Mouse (Mus musculus) gastrocnemius, adult 18-20 months (tissue): ENCODE measurements around the gene Arid5b. TPM values are rescaled to one million over a fixed set of nuclear protein-coding genes. Genes with fewer than 3 reads are reported as not detected.

Source experiments
- DNase-seq: peaks from one replicate; pipeline ENCODE4 v3.0.0; 2021; ENCODE audit warnings: low spot score
- long read RNA-seq, 2 experiments: library from polyadenylated mRNA; stranded (forward); transcript quantifications; one replicate each; pipeline ENCODE4 v2.0.0; 2021
- total RNA-seq, 2 experiments: library from RNA; stranded (reverse); gene quantifications; 2 replicates each; pipeline ENCODE4 v1.2.3; 2021

Arid5b gene
- 10 to 100 TPM; 16.6 to 33.9 TPM for total RNA-seq
- long read RNA-seq, experiment 1, partial matches to known transcripts = 0 of 3 reads
- long read RNA-seq, experiment 1, other reads (novel, unspliced or antisense) = 3 of 3 reads
- long read RNA-seq, experiment 2, partial matches to known transcripts = 0 of 5 reads
- long read RNA-seq, experiment 2, other reads (novel, unspliced or antisense) = 5 of 5 reads

DNA sequence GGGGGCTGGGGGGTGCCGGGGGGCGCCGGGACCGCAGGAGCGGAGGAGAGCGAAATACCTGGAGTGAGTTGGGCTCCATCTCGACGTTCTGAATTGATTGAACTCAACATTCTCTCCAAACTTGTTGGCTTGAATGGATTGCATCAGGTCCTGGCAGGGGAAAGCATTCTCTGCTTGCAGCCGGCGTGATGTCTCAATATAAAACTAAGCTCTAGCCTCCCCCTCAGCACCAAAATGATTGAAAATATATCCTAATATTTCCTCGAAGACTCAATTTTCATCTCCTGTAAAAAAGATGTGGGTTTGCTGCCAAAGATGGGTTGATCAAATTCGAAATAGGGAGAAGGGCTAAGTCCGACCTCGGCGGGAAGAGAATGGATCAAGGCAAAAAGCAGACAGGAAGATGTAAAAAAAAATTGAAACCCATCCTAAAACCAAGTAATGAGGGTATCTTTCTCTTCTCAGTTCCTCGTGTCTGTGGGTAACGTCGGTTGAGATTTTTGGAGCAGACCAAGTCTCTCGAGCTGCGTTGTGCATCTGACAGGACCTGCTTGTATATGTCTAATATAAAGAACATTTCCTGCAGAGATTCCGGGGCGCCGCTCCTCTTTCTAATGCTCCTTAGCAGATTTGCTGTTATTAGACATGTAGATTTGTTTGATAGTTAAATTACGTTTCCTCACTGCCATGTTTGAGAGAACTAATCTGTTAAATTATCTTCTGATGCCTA lies at the start of gene Arid5b:
TSS of gene Arid5b (minus strand) at position 109 of the 730 bp plus-strand sequence.
- DNase-seq = peak; percentile 48

DNA sequence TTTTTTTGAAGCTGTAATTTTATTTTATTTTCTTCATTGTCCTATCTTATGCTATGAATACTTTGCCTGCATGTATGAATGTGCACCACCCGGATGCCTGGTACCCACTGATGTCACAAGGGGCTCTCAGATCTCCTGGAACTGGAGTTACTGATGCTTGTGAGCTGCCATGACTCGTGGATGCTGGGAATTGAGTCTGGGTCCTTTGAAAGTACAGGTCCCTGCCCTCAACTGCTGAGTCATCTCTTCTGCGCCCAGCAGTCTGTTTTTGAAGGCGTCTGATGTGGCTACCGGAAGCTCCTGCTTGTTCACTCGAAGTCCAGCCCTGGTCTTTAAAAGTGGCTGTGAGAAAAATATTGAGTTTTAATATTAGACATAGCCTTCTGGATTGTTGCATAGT lies 46.8 kb upstream of the Arid5b start:
- DNase-seq = no peak

DNA sequence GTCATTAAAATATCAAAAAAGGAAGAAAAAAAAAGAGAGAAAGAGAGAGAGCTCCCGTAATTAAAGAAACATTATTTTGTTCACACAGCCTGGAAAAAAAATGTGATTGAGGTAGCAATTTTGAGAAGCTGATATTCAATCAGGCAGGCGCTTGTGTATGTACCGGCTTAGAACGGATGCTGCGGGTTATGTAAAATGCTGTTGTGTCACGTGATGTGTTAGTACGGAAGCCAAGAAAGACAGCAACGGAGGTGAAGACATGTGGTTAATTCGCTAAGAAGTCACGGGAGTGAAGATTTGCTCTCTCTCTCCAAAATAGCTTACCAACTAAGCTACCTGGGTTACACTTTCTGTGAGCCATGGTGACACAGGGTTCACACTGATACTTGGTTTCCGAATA lies 45.5 kb upstream of the Arid5b start:
- no peak for DNase-seq

DNA sequence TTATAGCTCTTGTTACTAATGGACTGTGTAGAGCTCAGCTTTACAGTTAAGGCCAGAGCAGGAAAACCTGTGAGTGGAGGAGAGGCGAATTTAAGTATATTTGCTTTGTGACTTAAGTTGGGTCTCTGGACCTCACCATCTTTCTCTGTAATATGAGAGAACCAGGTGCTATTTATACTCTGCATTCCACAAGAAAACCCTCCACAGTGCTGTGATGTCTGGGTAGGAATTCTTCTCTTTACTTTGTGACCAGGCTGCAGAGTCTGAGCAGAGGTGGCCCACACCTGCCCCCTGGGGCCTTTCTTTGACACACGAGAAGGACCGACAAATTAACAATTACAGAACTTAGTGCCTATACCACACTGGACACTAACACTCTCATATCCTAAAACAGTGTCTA lies 44.6 kb upstream of the Arid5b start:
- no peak for DNase-seq

DNA sequence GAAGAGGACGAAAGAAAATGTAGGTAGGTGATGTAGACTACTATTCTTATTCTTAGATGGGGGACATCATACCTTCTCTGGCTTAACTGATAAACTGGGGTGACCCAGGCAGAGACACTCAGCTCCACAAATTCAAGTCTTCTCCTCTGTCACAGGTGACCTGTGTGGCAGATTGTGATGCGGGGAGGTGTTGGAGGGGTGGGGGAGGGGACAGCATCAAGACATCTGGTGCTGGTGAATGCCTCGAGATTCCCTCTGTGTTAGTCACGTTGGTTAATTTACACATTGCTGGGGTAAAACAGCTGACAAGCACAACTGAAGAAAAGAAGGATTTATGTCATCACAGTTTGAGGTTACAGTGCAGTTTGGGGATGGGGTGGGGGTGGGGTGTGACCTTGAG lies 42.4 kb upstream of the Arid5b start:
- no peak for DNase-seq

DNA sequence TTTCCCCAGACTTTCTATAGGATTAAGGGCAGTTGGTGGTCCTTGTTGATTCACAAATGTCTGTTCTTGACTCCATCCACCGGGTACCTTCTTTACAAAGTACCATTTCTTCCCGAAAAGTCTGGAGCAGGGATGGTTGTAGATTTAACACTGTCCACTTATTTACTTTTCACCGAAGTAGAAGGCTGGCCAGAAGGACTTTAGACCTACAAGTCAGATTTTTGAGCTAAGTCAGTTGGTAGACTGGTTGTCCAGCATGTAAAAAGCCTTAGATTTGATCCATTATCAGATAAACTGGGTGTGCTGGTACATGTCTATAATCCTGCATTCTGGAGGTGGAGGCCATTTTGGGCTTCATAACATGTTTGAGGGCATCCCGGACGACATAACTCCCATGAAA lies 42.0 kb upstream of the Arid5b start:
- no peak for DNase-seq

DNA sequence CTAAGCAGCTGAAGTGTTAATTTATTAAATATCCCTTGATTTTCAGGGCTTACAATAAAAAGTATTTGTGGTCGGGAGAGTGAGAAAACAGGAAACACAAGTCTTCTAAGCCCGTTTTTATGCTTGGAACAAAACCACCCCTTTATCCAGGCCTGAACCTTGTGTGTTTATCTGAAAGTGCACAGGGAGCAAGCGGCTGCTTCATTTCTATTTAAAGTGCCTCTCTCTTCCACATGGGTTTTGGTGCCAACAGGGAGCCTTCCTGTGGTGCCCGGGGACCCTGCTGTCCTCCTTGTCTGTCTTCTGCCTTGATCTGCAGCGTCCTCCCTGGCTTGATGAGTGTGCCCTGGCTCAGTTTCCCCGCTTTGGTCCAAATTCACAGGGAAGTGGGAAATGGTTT lies 40.9 kb upstream of the Arid5b start:
- DNase-seq = no peak

DNA sequence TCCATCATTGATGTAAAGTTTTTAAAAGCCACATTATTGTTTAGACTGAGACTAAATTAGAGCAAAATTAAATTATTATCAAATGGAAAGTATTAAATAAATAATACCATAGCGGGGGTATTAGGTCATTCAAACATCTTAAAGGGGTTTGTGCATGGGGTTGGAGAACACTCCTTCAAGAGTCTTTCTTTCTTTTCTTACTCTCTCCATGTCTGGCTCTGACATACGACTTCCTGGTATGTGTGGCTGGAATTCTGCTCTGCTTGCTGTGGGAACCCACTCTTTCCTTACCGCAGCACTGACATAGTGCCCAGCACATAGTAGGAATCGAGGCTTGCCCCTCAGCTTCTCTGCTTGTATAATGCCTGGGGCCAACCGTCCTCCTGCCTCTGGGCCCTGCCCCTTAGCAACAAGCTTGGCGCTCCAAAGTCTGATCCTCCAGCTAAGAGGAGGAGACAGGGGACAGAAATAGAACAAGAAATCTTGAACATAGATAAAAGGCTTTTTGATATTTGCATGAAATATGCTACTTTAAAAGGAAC lies 40.0 kb upstream of the Arid5b start:
- DNase-seq = no peak

DNA sequence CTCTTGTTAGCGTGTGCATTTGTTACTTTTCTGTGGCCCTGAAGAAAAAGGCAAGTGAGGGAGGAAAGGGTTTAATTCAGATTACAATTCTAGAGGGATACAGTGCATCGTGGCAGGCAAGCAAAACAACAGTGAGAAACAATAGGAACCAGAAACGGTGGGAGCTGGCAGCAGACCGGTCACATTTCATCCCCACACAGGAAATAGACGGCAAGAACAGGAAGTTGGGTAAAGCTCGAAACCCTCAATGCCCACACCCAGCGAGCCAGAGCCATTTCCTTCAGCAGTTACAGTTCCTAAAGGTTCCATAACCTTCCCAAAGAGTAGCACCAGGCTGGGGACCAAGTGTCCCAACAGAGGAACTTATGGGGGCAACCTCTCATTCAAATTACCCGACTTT lies 34.2 kb upstream of the Arid5b start:
- DNase-seq = no peak

DNA sequence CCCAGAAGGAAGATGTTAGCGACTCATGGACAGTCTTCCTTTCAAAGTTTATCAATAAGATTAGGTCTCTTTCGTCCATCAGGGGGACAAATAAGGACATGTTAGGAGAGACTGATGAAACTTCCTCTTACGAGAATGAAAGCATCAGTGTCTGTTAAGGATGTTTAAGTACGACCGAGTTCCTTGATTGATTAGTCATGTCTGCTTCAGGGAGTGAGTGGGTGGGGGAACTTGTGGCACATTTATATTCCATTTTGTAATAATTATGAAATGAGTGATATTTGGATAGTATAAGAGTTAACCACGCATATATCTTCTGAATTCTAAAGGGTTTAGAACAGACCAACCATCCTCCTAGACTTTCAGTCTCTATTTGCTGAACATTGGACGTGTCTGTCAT lies 22.5 kb upstream of the Arid5b start:
- no peak for DNase-seq

DNA sequence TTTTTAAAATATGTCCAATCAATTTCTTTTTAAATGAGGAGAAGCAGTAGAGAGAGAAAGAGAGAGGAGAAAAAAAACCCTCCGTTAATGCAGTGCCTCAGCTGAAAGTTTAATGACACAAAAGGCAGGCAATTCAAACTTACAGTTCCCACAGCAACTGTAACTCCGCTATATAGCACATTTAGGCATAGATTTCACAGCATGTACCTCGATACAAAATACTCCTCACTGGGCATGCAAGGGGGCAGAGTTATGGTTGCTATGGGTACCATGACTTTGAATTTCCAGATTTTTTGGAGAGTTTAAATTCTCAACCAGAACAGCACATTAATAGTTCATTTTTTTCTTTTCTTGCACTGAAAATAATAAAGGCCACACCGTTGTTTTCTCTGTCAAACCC lies 10.9 kb upstream of the Arid5b start:
- no peak for DNase-seq

DNA sequence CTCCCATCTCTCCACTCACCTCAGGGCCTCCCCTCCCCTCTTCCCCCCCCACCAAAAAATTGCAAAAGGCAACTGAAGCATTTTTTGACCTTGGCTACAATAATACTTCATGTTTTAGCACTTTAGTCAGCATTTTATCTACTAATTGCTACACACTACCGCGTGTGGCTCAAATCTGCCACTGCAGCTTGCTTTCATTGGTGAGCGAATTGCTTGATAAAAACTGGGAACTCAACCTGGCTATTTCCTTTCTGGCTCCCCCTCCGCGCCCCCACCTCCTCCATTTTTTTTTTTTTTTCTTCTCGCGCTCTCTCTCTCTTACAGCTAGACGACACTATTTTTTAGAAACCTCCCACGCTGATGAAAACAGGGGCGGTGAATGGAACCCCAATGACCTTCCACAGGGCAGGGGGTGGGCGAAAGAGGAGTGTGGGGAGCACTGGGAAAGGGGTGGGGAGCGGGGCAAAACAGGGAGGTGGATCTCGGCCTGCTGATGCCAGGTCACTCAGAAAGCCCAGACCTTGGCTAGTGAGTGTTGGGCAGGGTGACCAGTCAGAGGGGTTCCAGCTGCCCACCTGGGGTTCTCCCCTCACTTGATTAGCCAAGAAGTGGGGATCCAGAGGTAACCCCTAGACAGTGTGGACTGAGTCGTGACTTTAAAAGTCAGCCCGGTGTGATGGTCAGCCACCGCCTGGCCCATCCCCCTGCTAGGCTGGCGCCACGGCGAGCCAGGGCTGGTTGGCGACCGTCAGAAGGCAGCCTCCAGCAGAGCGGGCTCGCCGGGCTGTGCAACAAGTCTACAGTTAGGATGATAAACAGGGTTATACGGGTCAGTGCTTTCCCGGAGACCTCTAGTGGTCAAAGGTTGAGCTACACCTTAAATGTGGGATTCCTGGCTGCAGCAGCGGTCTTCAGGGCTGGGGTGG lies 4.2 kb upstream of the Arid5b start:
- peak; percentile 86 for DNase-seq

DNA sequence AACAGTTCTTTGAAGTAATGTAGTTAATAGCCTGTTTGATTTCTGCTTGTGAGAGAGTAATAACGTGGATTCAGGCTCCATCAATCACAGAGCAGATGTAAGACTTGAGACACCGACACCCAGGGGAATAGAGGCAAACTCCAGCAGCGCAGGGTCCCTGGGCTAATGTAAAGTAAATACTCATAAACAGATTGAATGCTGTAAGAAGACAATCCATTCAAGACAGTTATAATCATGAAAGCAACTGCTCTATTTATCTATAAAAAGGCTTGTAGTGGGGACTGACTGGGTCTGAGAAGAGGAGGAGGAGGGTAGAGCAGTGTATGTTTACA lies 3.2 kb upstream of the Arid5b start:
- DNase-seq = no peak

DNA sequence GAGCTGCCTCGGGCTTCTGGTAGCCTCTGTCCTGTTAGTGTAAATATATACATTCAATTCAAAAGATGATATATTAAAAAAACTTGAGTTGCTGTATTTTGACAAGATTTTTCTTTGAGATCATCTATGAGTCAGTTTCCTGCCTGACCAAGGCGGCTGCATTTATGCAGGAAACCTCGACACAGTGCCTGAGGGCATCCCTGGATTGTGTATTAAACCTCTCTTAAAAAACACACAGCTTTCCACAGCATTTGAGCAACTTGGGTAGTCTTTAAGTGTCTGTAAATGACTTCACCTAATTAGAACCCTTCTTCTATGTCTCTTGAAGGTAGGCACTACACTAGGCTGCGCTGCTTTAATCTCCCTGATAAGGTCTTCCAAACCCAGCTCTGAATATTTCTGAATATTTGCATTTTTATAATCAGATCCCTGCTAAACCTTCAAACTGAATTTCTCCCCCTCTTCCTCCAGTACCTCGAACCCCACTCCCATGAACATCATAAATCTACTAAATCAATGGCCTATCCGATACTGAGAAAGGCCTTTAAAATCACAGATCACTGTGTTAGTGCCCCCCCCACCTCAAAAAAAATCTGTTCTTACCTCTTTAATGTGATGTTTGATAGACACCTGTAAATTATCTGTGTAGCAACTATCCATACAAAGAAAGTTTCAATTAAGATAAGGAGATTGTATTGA lies 2.7 kb upstream of the Arid5b start:
- DNase-seq = no peak

DNA sequence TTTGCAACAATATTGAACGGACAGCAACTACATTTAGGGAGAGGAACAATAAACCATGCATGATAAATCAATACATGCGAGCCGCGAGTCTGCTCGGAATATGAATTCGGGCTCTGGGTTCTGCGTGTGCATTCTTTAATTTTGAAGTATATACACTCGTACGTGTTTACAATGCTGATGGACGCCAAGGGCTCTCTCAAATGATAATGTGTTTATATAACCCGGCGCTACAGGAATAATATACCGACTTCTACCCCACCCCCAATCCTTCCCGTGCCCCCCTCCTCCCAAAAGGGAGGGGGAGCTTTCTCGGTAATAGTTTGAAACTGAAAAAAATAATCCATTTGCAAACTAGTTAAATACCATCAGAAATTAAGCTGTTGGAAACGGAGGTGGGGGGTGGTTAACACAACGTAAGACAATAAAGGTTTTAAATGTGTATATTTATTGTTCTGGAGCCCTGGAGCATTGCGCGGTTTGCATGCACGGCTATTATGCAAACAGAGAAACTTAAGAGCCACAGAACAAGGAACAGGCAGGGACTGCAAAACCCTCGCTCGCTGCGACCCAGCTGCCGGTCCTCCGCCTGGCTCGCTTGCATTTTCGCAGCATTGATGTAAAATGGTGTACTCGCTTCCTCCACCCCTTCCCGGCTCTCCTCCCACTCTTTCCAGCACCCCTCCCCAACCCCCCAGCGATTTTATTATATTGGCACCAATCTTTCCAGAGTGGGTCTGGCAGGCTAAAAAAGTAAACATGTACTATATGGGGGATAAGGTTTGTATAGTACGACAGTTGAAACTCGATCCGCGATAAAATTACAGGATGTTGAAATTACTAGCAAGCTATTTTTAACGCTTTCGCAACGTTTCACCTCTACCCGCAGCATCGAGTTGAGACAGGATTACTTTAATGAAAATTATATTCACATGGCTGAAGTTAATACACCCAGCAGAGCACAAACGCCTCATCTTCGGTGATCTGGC lies 1.3 kb upstream of the Arid5b start:
- peak; percentile 58 for DNase-seq

DNA sequence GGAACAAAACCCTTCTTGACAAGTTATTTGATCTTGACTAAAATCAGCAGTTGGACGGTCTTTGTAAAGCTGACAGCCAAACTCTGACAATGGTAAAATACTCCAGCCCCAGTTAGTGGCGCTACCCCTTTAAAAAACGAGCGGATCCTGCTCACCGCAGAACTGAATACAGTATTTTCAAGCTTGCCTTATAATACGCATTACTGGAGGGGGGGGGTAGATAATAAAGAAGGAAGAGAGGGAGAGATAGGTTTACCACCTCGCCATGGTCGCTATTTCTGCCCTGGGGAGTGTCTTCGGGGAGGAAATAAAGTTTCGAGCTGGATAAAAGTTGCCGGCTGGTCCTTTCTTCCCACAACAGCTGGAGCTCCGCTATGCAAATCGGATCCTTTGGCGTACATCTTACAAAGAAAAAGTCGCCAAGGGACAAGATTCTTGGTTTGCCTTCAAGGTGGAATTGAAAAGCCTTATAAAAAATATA lies 829 bp downstream of the Arid5b start:
- DNase-seq = peak; percentile 37

DNA sequence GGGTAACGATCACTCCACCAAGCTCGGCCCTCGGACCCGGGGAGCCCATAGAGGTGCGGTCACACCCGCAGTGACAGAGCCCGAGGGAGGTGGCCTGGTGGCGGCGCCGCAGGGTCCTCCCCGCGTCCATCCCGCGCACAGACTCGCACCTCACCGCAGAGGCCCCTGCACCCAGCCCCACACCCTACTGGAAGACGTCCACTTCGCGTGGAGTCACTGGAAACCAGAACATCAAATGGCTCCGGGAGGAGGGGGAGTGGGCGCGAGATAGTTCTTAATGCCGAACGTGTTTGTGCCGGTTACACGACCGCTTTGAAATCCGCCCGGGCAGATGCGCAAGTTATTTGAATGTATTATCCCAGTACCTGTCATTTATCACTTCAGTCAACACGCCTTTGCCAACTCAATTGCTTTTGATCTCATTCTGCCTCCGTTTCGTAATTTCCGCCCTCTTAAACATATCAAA lies 1.5 kb downstream of the Arid5b start:
- peak; percentile 42 for DNase-seq

DNA sequence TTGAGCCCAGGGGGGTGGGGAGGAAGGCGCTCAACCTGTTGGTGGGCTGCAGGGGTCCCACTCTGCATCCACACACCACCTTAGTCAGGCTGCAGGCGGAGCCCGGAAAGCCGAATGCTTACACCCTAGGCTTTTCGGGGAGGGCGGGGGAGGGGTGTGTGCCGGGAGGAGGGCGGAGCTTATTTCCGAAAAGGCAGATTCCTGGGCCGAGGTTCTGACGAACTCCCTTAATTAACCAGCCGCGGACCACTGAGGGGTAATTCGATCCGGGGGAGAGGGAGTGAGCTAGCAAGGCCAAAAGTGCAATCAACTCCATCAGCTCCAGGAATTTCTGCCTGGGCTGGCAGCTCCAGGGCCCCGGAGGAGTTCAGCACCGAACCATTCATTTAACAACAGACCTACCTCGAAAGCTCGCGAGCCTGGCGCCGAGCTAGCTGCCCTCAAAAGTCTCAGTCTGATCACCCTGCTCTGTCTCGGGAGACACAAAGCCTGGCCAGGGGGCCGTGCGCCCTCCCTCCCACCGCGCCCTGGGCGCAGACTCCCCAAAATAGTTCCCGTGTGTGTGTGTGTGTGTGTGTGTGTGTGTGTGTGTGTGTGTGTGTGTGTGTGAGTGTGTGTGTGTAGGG lies 2.1 kb downstream of the Arid5b start:
- DNase-seq = peak; percentile 65

DNA sequence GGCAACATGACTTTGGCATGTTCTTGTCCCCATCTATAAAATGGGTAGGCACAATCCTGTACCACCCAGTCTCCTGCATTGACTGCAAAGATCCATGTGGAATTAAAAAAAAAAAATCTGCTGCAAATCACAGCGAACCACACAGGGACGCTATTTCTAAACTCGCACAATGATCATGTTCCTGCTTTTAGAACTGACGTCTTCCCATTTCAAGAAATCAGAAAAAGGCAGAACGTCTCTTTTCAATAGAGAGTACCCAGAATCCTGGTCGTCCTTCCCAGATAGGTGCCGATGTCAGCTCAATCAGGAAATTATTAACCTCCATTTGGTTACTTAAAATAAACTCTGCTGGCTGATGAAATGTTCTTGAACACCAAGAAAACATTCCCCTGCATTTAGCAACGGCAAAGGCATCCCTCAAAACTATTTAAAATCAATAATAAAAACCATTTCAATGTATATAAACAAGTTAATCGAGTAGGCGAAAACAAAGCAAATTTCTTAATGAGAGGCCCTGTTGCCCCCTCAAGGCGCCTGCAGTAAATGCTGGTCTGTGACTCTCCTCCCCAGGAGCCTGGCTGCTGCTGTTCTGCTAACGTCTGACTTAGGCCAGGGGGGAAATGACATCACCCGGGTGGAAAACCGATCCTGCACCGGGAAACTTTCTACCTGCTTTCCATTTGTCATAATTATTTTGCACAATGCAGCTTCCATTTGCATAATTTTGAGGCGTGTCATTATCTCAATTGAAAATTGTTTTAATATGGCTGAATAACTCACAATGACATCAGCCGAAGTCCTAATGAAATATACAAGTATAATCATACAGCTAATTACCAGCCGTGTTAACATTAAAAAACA lies 3.4 kb downstream of the Arid5b start:
- peak; percentile 37 for DNase-seq
